Mouse (Mus musculus) lung, embryonic 16.5 days (tissue): Measurements from ENCODE around the gene F2r. TPM values are rescaled to one million over a fixed set of nuclear protein-coding genes. Genes with fewer than 3 reads are reported as not detected.

Source experiments
- ATAC-seq: fragments of 200-750 bp; cut with Nextera tagmentation; 2 replicates; pipeline ENCODE4 v1.8.0; 2017; ENCODE audit warnings: low read depth, mild to moderate bottlenecking, moderate library complexity
- H3K27ac ChIP-seq: fragments of 300-500 bp; sonication (generic); 2 replicates; pipeline ENCODE4 v1.5.1; 2014; ENCODE audit warnings: mild to moderate bottlenecking, control low read depth, low read length
- H3K27me3 ChIP-seq: fragments of 300-500 bp; sonication (generic); 2 replicates; pipeline ENCODE4 v1.6.1; 2014; ENCODE audit warnings: low read depth, low read length, mixed read lengths; ENCODE audit not compliant: control insufficient read depth, insufficient read depth
- H3K36me3 ChIP-seq: fragments of 300-500 bp; sonication (generic); 2 replicates; pipeline ENCODE4 v1.6.1; 2014; ENCODE audit warnings: low read length; ENCODE audit not compliant: control insufficient read depth, insufficient read depth
- H3K4me1 ChIP-seq: fragments of 300-500 bp; sonication (generic); replicated peaks from 2 replicates; pipeline ENCODE4 v1.6.1; 2014; ENCODE audit warnings: low read length, mixed read lengths; ENCODE audit not compliant: control insufficient read depth, insufficient read depth
- H3K4me2 ChIP-seq: fragments of 300-500 bp; sonication (generic); 2 replicates; pipeline ENCODE4 v1.6.1; 2014; ENCODE audit warnings: low read depth, low read length, control low read depth
- H3K4me3 ChIP-seq: fragments of 300-500 bp; sonication (generic); 2 replicates; pipeline ENCODE4 v1.5.1; 2014; ENCODE audit warnings: mild to moderate bottlenecking, low read length, control low read depth
- H3K9ac ChIP-seq: fragments of 300-500 bp; sonication (generic); 2 replicates; pipeline ENCODE4 v1.6.1; 2014; ENCODE audit warnings: low read length, control low read depth
- H3K9me3 ChIP-seq: fragments of 300-500 bp; sonication (generic); 2 replicates; pipeline ENCODE4 v1.6.1; 2016; ENCODE audit warnings: low read length; ENCODE audit not compliant: control insufficient read depth
- WGBS: fragments of 180-500 bp; shearing (Covaris S2); extraction: QIAGEN DNeasy Blood & Tissue Kit; methylation state at CpG from one replicate; pipeline ENCODE4 v1.1.7; 2014; 5-methylcytosine and 5-hydroxymethylcytosine counted together
- polyA plus RNA-seq: library from polyadenylated mRNA; unstranded; fragments of >200 nt; fragmentation: Nextera tagmentation; extraction: Ambion mirVana; gene quantifications from 2 replicates; pipeline ENCODE4 v1.2.1, GENCODE M21; 2015

F2r gene
- polyA plus RNA-seq, 1 experiment from 2014 or later, result 124 TPM

DNA sequence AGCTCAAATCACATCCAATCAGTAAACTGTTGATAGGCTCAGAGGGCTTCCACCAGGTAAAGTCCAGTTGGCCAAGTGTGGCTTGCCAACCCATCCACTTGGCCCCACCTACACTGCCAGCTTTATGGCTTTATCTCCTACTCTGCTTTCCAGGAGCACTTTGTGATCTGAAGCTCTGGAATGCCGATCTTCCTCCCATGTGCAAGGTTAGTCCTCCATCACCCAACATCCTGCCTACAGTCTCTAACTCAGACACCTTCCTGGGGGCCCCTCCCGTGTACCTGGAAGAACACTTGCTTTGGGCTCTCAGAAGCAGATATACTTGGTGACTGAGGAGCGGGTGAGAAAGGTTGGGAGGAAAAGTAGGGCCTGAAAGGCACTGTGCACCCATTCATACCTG is 26.7 kb downstream of the F2r start:
- Histone ChIP-seq H3K4me3 (no peak overlapping the region), H3K9ac (no peak overlapping the region), H3K27me3 (no peaks in the 10 kb centered on the region), H3K4me1 (no peaks in the 10 kb centered on the region), H3K27ac (no peak overlapping the region), H3K4me2 (no peak overlapping the region), H3K36me3 (no peaks in the 10 kb centered on the region), H3K9me3 (no peaks in the 10 kb centered on the region)
- ATAC-seq, result no peak
- WGBS, result 85% methylated on average over 3 of the region's 3 CpGs

GRCm38 (mm10) chr13:95587628-95588027 is 30.7 kb downstream of the F2r start:
- H3K4me2 ChIP-seq, result no peak overlapping the region
- ATAC-seq, result no peak
- H3K27me3 ChIP-seq, result no peaks in the 10 kb centered on the region
- H3K4me1 ChIP-seq, result no peaks in the 10 kb centered on the region
- H3K4me3 ChIP-seq, result no peak overlapping the region
- no peaks in the 10 kb centered on the region for H3K9me3 ChIP-seq
- H3K27ac ChIP-seq, result no peak overlapping the region
- WGBS, result 81% methylated on average over 4 of the region's 4 CpGs
- no peaks in the 10 kb centered on the region for H3K36me3 ChIP-seq
- no peak overlapping the region for H3K9ac ChIP-seq

- Histone ChIP-seq H3K36me3 (no peaks in the 10 kb centered on the region), H3K4me3 (no peak overlapping the region), H3K4me1 (no peaks in the 10 kb centered on the region), H3K4me2 (no peak overlapping the region), H3K9ac (no peak overlapping the region), H3K9me3 (no peaks in the 10 kb centered on the region), H3K27me3 (no peaks in the 10 kb centered on the region), H3K27ac (no peak overlapping the region)
- no peak for ATAC-seq
- 82% methylated on average over 5 of the region's 5 CpGs for WGBS
These were observed 33.4 kb downstream of the F2r start for GRCm38 (mm10) chr13:95584898-95585297.

DNA sequence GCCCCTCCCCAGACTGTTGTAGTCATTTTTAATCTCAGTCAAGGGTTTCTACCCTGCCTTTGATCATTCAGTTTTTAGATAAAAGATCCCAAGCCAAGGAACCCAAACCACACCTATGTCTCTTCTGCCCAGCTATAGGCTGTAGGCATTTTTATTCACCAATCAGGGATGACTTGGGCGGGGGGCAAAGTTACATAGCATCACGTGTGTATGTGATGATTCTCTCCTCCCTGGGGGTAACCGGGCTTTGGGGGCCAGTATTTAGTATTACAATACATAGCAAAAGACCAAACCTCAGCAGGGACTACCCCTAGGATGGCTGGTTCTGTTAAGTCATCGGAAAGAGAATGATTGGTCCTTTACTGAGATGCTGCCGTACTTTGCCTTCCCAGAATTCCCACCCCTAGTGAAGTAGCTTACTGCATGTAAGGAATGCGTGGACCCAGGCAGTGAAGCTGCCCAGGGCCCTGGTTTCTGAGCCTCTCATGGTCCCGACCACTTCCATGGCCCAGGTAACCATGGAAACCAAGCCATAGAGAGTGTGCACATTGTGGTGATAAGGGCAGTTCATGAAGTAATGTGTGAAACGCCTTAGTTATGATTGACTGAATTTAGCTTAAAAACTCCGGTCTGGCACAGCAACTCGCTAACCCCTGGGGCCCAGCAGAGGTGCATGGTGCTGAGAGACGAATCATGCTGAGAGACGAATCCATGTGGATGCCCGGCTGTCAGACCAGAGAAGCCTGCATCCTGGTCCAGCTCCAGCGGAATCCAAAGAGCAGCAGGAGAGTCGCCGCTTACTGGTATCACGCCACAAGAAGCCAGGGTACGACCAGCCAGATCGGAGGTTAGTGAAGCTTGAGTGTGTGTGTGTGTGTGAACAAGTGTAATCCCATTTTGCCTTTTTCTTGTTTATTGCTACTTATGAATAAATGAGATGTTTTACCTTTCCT is 34.8 kb downstream of the F2r start:
- Histone ChIP-seq H3K27ac (no peak overlapping the region), H3K36me3 (no peaks in the 10 kb centered on the region), H3K4me2 (no peak overlapping the region), H3K4me1 (no peaks in the 10 kb centered on the region), H3K9me3 (no peaks in the 10 kb centered on the region), H3K9ac (no peak overlapping the region), H3K4me3 (no peak overlapping the region), H3K27me3 (no peaks in the 10 kb centered on the region)
- ATAC-seq, result peak; percentile 74
- WGBS, result 39% methylated on average over 19 of the region's 19 CpGs

GRCm38 (mm10) chr13:95581850-95582249 is 36.4 kb downstream of the F2r start:
- Histone ChIP-seq H3K4me1 (no peaks in the 10 kb centered on the region), H3K4me2 (no peak overlapping the region), H3K27me3 (no peaks in the 10 kb centered on the region), H3K9ac (no peak overlapping the region), H3K4me3 (no peak overlapping the region), H3K9me3 (no peaks in the 10 kb centered on the region), H3K36me3 (no peaks in the 10 kb centered on the region), H3K27ac (no peak overlapping the region)
- ATAC-seq, result no peak
- 42% methylated on average over 1 of the region's 1 CpGs for WGBS

DNA sequence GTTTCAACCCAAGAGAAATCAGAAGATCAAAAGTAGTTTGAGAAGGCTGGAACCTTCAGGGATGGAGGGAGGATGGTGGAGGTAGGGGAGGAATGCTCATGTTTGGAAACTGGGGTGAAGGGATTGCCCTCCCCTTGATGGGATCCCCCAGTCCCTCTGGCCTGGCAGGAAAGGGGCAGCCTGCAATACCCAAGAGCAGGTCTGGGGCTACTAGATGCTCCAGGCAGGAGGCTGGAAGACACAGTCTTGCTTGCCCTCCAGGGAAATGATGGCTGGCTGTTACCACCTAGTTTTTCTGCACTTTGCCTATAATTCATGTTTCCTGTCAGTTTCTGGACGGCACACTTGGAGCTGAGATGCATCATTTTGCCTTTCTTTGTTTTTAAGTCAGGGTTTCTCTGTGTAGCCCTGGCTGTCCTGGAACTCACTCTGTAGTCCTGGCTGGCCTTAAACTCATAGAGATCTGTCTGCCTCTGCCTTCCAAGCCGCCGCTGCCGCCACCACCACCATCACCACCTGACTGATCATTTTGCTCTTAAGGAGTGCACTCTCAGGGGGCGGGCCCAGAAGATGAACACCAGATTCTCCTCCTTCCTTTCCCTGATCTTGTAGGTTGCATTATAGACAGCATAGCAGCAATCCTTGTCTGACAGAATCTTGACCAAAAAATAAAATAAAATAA is 40.1 kb downstream of the F2r start:
- no peak for ATAC-seq
- no peaks in the 10 kb centered on the region for H3K36me3 ChIP-seq
- H3K9me3 ChIP-seq, result no peaks in the 10 kb centered on the region
- no peak overlapping the region for H3K9ac ChIP-seq
- H3K27ac ChIP-seq, result no peak overlapping the region
- H3K4me3 ChIP-seq, result no peak overlapping the region
- no peaks in the 10 kb centered on the region for H3K4me1 ChIP-seq
- WGBS, result 84% methylated on average over 5 of the region's 5 CpGs
- no peak overlapping the region for H3K4me2 ChIP-seq
- H3K27me3 ChIP-seq, result no peaks in the 10 kb centered on the region

GRCm38 (mm10) chr13:95570877-95571276 is 47.4 kb downstream of the F2r start:
- WGBS, result 91% methylated on average over 4 of the region's 4 CpGs
- H3K27ac ChIP-seq, result no peak overlapping the region

DNA sequence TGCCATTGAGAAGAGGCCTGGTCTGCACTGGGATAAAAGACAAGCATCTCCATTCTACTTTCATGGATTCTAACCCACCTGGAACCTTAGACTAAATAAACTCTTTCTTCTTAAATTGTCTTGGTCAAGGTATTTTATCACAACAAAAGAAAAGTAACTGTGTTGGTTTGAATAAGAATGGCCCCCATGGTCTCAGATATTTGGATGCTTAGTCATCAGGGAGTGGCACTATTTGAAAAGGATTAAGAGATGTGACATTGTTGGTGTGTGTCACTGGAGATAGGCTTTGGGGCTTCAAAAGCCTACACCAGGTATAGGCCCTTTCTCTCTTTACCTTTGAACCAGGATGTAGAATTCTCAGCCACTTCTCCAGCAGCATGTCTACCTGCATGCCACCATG is 49.0 kb downstream of the F2r start:
- no peak overlapping the region for H3K4me2 ChIP-seq
- no peaks in the 10 kb centered on the region for H3K36me3 ChIP-seq
- no peak overlapping the region for H3K9ac ChIP-seq
- H3K4me1 ChIP-seq, result no peaks in the 10 kb centered on the region
- H3K27ac ChIP-seq, result no peak overlapping the region
- H3K9me3 ChIP-seq, result no peaks in the 10 kb centered on the region
- H3K4me3 ChIP-seq, result no peak overlapping the region
- no peaks in the 10 kb centered on the region for H3K27me3 ChIP-seq
- no peak for ATAC-seq

More at GRCm38 (mm10) chr13:95570877-95571276, 47.4 kb downstream of the F2r start:
- no peak for ATAC-seq
- Histone ChIP-seq H3K4me1 (no peaks in the 10 kb centered on the region), H3K4me2 (no peak overlapping the region), H3K9me3 (no peaks in the 10 kb centered on the region), H3K36me3 (no peaks in the 10 kb centered on the region), H3K27me3 (no peaks in the 10 kb centered on the region), H3K4me3 (no peak overlapping the region), H3K9ac (no peak overlapping the region)

DNA sequence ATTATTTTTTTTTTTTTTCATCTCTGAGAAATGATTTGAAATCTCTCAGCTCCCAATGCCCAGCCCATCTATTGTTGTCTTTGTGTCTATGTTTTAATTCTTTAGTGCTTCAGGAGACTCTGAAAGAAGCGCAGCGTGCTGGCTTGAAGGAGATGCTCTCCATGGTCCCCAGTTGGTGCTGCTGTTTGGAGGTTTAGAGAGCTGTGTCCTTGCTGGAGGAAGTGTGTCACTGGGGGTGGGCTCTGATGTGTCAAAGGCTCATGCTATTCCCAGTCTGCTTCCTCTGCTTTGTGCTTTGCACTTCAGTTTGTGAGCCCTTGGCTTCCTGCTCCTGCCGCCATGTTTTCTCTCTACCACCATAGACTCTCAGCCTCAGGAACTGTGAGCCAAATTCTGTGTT is 50.0 kb downstream of the F2r start:
- Histone ChIP-seq H3K27me3 (no peaks in the 10 kb centered on the region), H3K4me2 (no peak overlapping the region), H3K36me3 (no peaks in the 10 kb centered on the region), H3K4me3 (no peak overlapping the region), H3K9ac (no peak overlapping the region), H3K27ac (no peak overlapping the region), H3K9me3 (no peaks in the 10 kb centered on the region), H3K4me1 (no peaks in the 10 kb centered on the region)
- 95% methylated on average over 3 of the region's 3 CpGs for WGBS
- ATAC-seq, result no peak
